8 mouse cellular contexts compared by ENCODE assay signal in genomic region chr16:75766388-75767249, GRCm38 (mm10). TPM values are rescaled to one million over a fixed set of nuclear protein-coding genes. Genes with fewer than 3 reads are reported as not detected.
DNase-seq lines count a peak whose midpoint lies in the region; ATAC-seq and TF ChIP-seq lines count a peak whose summit lies in the region.

Gene Hspa13, minus strand, starts transcription at chr16:75767104.

- no peak for TF ChIP-seq POLR2A in bone marrow macrophage, adult 2 months (IDR thresholded peaks at IDR 0.05; ENCODE audit: borderline replicate concordance, low read depth, low read length)
- peak; percentile 74 for TF ChIP-seq POLR2A in embryonic fibroblast, embryonic 13.5 days (IDR thresholded peaks at IDR 0.05; ENCODE audit: low read depth, low read length)

- H3K27me3 ChIP-seq in kidney, embryonic 14.5 days (ENCODE audit: control insufficient read depth, insufficient read depth, low read length): no peaks in the 10 kb centered on the region
- H3K27me3 ChIP-seq in limb, embryonic 15.5 days: no peaks in the 10 kb centered on the region

- H3K36me3 ChIP-seq in kidney, embryonic 14.5 days (ENCODE audit: control insufficient read depth, insufficient read depth, low read length): peaks cover 17% of the 10 kb centered on the region
- H3K36me3 ChIP-seq in limb, embryonic 15.5 days: peaks cover 23% of the 10 kb centered on the region

- H3K4me3 ChIP-seq in bone marrow macrophage, adult 2 months (ENCODE audit: insufficient read depth, low read length): peak within 1 kb of the TSS; percentile 85
- H3K4me3 ChIP-seq in embryonic fibroblast, embryonic 13.5 days (ENCODE audit: insufficient read depth, low read length): peak within 1 kb of the TSS; percentile 74
- H3K4me3 ChIP-seq in kidney, embryonic 14.5 days (ENCODE audit: low read length): peak within 1 kb of the TSS; percentile 77
- H3K4me3 ChIP-seq in limb, embryonic 15.5 days: peak within 1 kb of the TSS; percentile 72

- peak; percentile 96 for DNase-seq in A20 (ENCODE audit: low read depth, low spot score)
- peak; percentile 96 to 98 for DNase-seq in heart, adult 9 months (ENCODE audit: low spot score in 2 of 2)
- peak; percentile 90 to 95 for DNase-seq in monocyte, adult 2 months (ENCODE audit: low read depth in 1 of 2, low spot score in 2 of 2)
- peak; percentile 95 to 97 for DNase-seq in spleen, postnatal 36 days (ENCODE audit: low spot score in 2 of 2)

- WGBS in kidney, embryonic 14.5 days: 0% methylated on average over 51 of the region's 51 CpGs
- under 1% methylated on average over 51 of the region's 51 CpGs for WGBS in limb, embryonic 15.5 days

- H3K9me3 ChIP-seq in kidney, embryonic 14.5 days (ENCODE audit: control insufficient read depth, low read length): no peaks in the 10 kb centered on the region
- H3K9me3 ChIP-seq in limb, embryonic 15.5 days: no peaks in the 10 kb centered on the region

- TF ChIP-seq CTCF in bone marrow macrophage, adult 2 months (IDR thresholded peaks at IDR 0.05; ENCODE audit: low read depth, low read length): no peak
- TF ChIP-seq CTCF in embryonic fibroblast, embryonic 13.5 days (IDR thresholded peaks at IDR 0.05; ENCODE audit: borderline replicate concordance, insufficient read depth, low read length): no peak

- peak; percentile 99 for ATAC-seq in kidney, embryonic 14.5 days (ENCODE audit: low FRiP score, low TSS enrichment)
- ATAC-seq in limb, embryonic 15.5 days (ENCODE audit: insufficient number of reproducible peaks, low FRiP score, low TSS enrichment, low read depth): peak; percentile 98

- peak within 1 kb of the TSS; percentile 67 for H3K9ac ChIP-seq in kidney, embryonic 14.5 days (ENCODE audit: low read depth, low read length)
- H3K9ac ChIP-seq in limb, embryonic 15.5 days: peak within 1 kb of the TSS; percentile 53

- no peaks in the 10 kb centered on the region; the same call in 1 of the 2 replicates for H3K4me1 ChIP-seq in bone marrow macrophage, adult 2 months (ENCODE audit: control insufficient read depth, insufficient read depth, low read length)
- no peaks in the 10 kb centered on the region for H3K4me1 ChIP-seq in embryonic fibroblast, embryonic 13.5 days (ENCODE audit: control insufficient read depth, insufficient read depth, low read length)
- peaks cover 4% of the 10 kb centered on the region; the same call in 1 of the 2 replicates for H3K4me1 ChIP-seq in kidney, embryonic 14.5 days (ENCODE audit: control insufficient read depth, insufficient read depth, low read length)
- H3K4me1 ChIP-seq in limb, embryonic 15.5 days: peaks cover 7% of the 10 kb centered on the region; the same call in 1 of the 2 replicates

- H3K27ac ChIP-seq in bone marrow macrophage, adult 2 months (ENCODE audit: insufficient read depth, low read depth, low read length): peak within 1 kb of the TSS; percentile 70
- no peak within 1 kb of the TSS for H3K27ac ChIP-seq in embryonic fibroblast, embryonic 13.5 days (ENCODE audit: insufficient read depth, low read length)
- peak within 1 kb of the TSS; percentile 14; the same call in 1 of the 2 replicates for H3K27ac ChIP-seq in kidney, embryonic 14.5 days (ENCODE audit: low read depth, low read length)
- H3K27ac ChIP-seq in limb, embryonic 15.5 days: peak within 1 kb of the TSS; percentile 77

- H3K4me2 ChIP-seq in kidney, embryonic 14.5 days (replicated peaks; ENCODE audit: low read depth, low read length): peak within 1 kb of the TSS; percentile 62
- H3K4me2 ChIP-seq in limb, embryonic 15.5 days: peak within 1 kb of the TSS; percentile 54

RNA-seq across cellular contexts. Expression of gene Hspa13, which starts in this region (rescaled TPM):
- 15.6 and 16.7 TPM in 2 replicates for polyA plus RNA-seq in bone marrow macrophage, adult 2 months (2012; ENCODE audit: insufficient read depth, insufficient read length, missing spikeins)
- 47.1 and 51.4 TPM in 2 replicates for polyA plus RNA-seq in embryonic fibroblast, embryonic 13.5 days (2011; ENCODE audit: insufficient read length, low read depth, missing spikeins)
- 34.4 and 42.5 TPM in 2 replicates for polyA plus RNA-seq in kidney, embryonic 14.5 days (2014; fragmentation: Nextera tagmentation; extraction: Ambion mirVana)
- polyA plus RNA-seq in limb, embryonic 15.5 days (2015; fragmentation: Nextera tagmentation; extraction: Ambion mirVana): 34.5 and 36.1 TPM in 2 replicates
